Mouse (Mus musculus) G1E (cell line): ENCODE measurements around the gene Vipas39.

Experiments
- CTCF ChIP-seq: IDR thresholded peaks from 2 replicates; pipeline ENCODE4 v1.5.1; 2012; ENCODE audit warnings: low read depth, low read length, inconsistent platforms, mixed read lengths
- GATA1 ChIP-seq: IDR thresholded peaks from 2 replicates; pipeline ENCODE4 v1.6.1; 2012; ENCODE audit warnings: borderline replicate concordance, low read length, inconsistent platforms, mixed read lengths
- GATA2 ChIP-seq: IDR thresholded peaks from 2 replicates; pipeline ENCODE4 v1.6.1; 2012; ENCODE audit warnings: low read depth, low read length, inconsistent platforms, borderline replicate concordance
- POLR2AphosphoS5 ChIP-seq: IDR thresholded peaks from 2 replicates; pipeline ENCODE4 v1.6.1; 2012; ENCODE audit warnings: low read depth, low read length, inconsistent platforms; ENCODE audit not compliant: insufficient replicate concordance
- TAL1 ChIP-seq: conservative IDR thresholded peaks from 2 replicates; pipeline ENCODE4 v1.6.1; 2012; ENCODE audit warnings: low read depth, low read length, inconsistent platforms, mixed read lengths

GRCm38 (mm10) chr12:87199206-87199972 lies 66.7 kb downstream of the Vipas39 start, which contains the start of gene Samd15:
- TF ChIP-seq CTCF (no peak), GATA1 (no peak), POLR2AphosphoS5 (no peak), GATA2 (no peak), TAL1 (no peak)
